Mouse (Mus musculus) spleen, postnatal 4 days (tissue): Measurements from ENCODE around the gene Atrip.

Experiments used
- DNase-seq, 2 experiments: peaks; one replicate each; pipeline ENCODE4 v3.0.0; 2022; ENCODE audit warnings: low spot score in 2 of 2

Atrip gene

GRCm38 (mm10) chr9:109038086-109038895 is 35.6 kb downstream of the Atrip start, which contains the start of gene Shisa5:
TSS of gene Shisa5 (plus strand) at chr9:109038565.
- DNase-seq, result peak; percentile 69 to 86

DNA sequence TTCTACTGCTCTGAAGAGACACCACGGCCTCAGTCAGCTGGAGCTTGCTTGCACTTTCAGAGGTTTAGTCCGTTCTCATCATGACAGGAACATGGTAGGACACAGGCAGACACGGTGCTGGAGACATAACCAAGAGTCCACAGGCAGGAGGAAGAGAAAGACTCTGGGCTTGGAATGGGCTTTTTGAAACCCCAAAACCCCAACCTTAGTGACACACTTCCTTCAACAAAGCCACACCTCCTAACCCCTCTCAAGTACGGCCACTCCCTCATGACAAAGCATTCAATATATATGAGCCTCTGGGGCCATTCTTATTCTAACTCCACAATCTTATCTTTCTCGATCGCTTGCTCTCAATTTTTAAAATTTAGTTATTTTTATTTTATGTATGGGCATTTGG is 41.5 kb downstream of the Atrip start:
- DNase-seq, result peak in 1 of 2 experiments; percentile 35

- DNase-seq, result peak in 1 of 2 experiments; percentile 55
These were observed 42.2 kb downstream of the Atrip start for GRCm38 (mm10) chr9:109031686-109032085.

- DNase-seq, result peak in 1 of 2 experiments; percentile 49
These were observed 42.9 kb downstream of the Atrip start for GRCm38 (mm10) chr9:109031001-109031400.

DNA sequence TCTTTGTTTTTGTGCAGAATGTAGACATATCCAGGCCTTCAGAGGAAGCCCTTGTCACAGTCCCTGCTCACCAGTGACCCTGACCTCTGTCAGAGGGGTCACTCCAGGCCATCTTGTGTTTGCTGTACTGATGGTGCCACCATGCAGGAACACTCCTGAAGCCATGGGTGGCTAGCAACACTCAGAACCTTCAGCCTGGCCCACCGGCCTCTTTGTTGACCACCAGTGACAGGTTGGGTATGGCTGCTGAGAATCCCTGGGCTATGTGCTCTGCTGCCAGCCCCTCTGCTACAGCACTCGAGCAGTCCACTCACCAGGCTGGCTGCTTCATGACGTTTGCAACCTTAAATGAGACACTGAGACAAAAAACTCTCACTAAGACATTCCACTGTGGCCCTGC is 43.6 kb downstream of the Atrip start:
- peak in 1 of 2 experiments; percentile 51 for DNase-seq

DNA sequence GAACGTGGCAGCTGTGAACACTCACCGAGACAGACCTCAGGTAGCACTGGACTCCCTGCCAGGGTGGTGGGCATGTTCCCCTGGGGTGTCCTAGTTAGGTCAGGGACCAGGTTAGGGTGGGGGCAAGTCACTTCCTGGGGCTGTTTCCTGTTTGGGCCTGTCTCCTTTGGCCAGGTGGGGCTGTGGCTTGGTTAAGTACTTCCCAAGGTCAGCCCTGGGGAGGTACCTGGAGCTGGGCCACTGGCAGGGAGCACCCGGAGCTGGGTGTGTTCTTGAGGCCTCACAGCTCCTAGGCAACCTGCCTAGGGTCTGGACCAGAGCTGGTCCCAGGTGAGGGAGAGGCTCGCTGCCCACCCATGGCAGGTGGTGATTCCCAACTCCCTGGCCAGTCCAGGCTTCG is 45.0 kb downstream of the Atrip start:
- peak in 1 of 2 experiments; percentile 57 for DNase-seq

- peak in 1 of 2 experiments; percentile 49 for DNase-seq
These were observed 45.5 kb downstream of the Atrip start for GRCm38 (mm10) chr9:109028421-109028820.

DNA sequence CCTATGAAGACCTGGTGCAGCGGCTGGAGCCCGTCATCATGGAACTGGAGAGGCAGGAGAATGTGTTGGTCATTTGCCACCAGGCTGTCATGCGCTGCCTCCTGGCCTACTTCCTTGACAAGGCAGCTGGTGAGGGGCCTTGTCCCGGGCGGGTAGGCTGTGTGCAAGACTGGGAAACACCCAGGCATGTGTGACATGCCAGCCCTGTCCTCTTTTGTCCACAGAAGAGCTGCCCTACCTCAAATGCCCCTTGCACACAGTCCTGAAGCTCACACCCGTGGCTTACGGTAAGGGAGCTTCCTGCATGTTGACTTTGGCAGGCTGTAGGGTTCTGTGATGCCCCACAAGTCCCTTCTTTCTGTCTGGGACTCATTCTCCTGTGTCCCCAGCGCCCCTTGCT is 46.4 kb downstream of the Atrip start:
- peak in 1 of 2 experiments; percentile 52 for DNase-seq

DNA sequence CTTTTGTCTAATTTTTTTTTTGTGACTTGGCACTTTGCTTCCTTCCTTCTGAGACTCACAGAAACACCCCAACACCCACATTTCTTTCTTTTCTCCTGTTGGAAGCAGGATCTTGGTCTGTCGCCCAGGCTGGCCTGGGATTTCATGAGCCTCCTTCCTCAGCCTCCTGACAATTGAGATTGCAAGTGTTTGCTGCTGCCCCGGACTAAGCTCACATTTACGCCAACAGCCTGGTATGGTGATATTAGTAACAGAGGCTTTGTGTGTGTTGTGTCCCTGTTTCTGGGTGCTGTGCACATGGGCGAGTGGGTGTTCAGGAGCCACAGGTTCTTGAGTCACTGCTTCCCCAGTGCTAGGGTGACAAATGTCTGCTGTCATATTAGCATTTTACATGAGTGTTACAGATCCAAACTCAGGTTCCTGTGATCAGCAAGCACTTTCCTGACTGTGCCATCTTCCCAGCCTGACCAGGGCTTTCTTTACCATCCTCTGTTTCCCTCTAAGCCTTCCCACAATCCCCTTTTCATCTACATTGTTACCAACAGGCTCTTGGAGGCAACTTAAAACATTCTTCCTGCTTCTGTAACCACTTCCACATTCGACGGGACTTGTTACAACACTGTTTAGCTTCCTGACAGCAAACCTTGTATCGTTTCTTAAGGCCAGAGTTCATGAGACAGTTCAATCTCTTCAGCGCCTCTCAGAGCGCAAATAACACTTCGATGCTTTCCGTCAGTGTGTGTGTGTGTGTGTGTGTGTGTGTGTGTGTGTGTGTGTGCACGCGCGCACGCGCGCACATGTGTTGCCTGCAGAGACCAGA is 50.8 kb downstream of the Atrip start:
- peak in 1 of 2 experiments; percentile 62 for DNase-seq

DNA sequence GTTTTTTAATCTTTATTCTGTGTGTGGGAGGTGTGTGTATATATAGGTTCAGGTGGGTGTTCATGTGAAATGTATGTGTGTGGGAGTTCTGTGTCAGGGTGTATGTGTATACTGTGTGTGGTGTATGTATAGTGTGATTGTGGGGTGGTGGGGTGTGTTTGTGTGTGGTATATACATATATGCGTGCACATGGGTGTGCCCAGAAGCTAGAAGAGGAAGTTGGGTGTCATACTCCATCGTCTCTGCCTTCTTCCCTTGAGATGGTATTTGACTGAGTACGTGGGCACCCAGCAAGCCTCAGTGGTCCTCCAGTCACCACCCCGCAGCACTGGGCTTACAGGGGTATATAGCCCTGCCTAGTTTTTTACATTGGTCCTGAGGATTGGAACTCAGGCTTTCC is 52.5 kb downstream of the Atrip start:
- peak in 1 of 2 experiments; percentile 63 for DNase-seq

DNA sequence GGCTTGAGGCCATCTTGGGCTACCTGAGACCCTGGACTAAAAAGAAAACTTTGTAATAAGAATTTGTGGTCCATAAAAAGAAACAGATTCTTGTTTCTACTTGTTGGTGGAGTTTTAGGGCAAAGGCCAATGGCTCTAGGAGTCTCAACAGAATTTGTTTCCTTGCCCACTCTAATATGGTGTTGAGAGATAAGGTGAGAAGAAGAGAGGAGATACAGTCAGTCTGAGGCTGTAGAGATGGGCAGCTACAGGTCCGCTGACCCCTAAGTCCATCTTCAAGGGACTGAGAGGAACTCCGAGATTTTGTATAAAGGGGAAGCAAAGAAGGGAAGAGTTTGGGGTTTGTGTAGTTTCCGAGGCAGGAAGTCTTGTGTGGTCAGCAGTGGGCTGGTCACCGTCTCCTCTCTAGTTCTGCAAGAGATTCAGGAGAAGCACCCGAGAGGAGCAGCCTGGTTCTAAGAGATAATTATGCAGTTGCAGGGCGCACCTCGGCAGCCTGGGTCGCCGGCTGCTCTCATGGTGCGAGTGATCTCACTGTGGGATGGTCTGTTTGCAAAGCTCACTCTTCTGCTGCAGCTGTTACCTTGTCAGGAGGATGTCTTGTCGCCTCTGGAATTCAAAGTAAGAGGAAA is 56.8 kb downstream of the Atrip start:
- peak in 1 of 2 experiments; percentile 53 for DNase-seq

- DNase-seq, result no peak
These were observed 58.5 kb downstream of the Atrip start for GRCm38 (mm10) chr9:109015397-109015796.

DNA sequence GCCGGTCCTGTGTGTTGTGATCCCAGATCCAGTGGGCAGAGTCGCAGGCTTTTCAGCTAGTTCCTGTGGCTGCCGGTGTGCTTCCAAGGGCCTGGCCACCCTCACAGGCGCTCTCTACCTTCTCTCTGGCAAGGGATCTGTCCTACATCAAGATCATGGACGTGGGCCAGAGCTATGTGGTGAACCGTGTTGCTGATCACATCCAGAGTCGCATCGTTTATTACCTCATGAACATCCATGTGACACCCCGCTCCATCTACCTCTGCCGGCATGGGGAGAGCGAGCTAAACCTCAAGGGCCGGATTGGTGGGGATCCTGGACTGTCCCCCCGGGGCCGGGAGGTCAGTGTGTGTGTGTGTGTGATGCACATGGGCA is 63.6 kb downstream of the Atrip start:
- no peak for DNase-seq

DNA sequence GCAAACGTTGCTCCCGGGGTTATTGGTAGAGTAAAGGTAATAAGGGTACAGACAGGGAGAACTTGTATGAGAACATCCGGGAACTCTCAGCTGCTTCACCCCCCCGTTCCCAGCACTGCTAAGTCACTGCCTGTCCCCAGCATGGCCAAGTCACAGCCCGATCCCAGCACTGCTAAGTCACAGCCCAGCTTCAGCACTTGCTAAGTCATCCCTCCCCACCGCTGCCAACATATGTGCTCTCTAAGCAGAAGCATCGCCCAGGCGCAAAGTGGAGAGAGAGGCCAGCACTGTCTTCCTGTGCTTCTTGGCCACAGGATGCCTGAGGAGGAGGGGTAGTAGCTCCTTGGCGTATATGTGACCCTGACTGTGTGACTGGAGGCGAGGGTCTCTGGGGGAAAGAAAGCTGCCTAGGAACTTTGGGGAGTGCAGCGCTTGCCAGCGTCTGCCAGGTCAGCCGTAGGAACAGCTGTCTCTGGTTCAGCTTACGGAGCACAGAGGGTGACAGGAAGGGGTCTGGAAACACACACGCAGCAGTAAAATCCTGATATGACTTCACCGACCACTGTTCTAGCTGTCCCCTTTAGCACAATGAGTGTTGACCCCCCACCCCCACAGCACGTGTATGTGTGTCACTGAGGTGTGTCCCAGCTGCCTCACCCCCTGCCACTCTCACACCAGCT is 64.1 kb downstream of the Atrip start:
- no peak for DNase-seq

- no peak for DNase-seq
These were observed 64.8 kb downstream of the Atrip start for GRCm38 (mm10) chr9:109008994-109009635.

GRCm38 (mm10) chr9:109008081-109008480 is 65.8 kb downstream of the Atrip start:
- DNase-seq, result no peak
